In genomic region chr7:114118180-114118579, GRCm38 (mm10) we compare ENCODE assay signal across 8 mouse cellular contexts. TPM values are rescaled to one million over a fixed set of nuclear protein-coding genes. Genes with fewer than 3 reads are reported as not detected.
DNase-seq lines count a peak whose midpoint lies in the region; ATAC-seq lines count a peak whose summit lies in the region.

No protein-coding gene starts in this region.

- H3K9me3 ChIP-seq in heart, embryonic 16.5 days (replicated peaks; ENCODE audit: control insufficient read depth, low read length) = no peaks in the 10 kb centered on the region
- H3K9me3 ChIP-seq in forebrain, embryonic 11.5 days (ENCODE audit: control insufficient read depth, low read length) = no peaks in the 10 kb centered on the region
- no peaks in the 10 kb centered on the region for H3K9me3 ChIP-seq in kidney, embryonic 16.5 days (ENCODE audit: low read length)
- H3K9me3 ChIP-seq in midbrain, embryonic 15.5 days = no peaks in the 10 kb centered on the region

- H3K4me3 ChIP-seq in heart, embryonic 16.5 days (ENCODE audit: low read length) = peak overlapping the region; percentile 94
- H3K4me3 ChIP-seq in forebrain, embryonic 11.5 days (ENCODE audit: low read depth, low read length) = no peak overlapping the region
- peak overlapping the region; percentile 88 for H3K4me3 ChIP-seq in kidney, embryonic 16.5 days (ENCODE audit: low read length)
- H3K4me3 ChIP-seq in midbrain, embryonic 15.5 days = peak overlapping the region; percentile 91

- intact Hi-C loops in left cerebral cortex, postnatal 10 days (cut with DNase I) = loop anchor here (10.0 kb wide), 1 partner anchor 53 kb away; no protein-coding TSS in a partner anchor

- peaks cover 25% of the 10 kb centered on the region for H3K4me1 ChIP-seq in heart, embryonic 16.5 days (ENCODE audit: control insufficient read depth, insufficient read depth, low read length)
- peaks cover 6% of the 10 kb centered on the region; the same call in 1 of the 2 replicates for H3K4me1 ChIP-seq in forebrain, embryonic 11.5 days (replicated peaks; ENCODE audit: control insufficient read depth, insufficient read depth, low read length)
- H3K4me1 ChIP-seq in kidney, embryonic 16.5 days (ENCODE audit: insufficient read depth, low read length) = peaks cover 20% of the 10 kb centered on the region
- H3K4me1 ChIP-seq in midbrain, embryonic 15.5 days = peaks cover 21% of the 10 kb centered on the region

- no peak for ATAC-seq in heart, embryonic 16.5 days (replicated peaks; ENCODE audit: extremely low read depth, insufficient read depth, low FRiP score)
- no peak for ATAC-seq in forebrain, embryonic 11.5 days (replicated peaks; ENCODE audit: low FRiP score)
- ATAC-seq in kidney, embryonic 16.5 days (ENCODE audit: low FRiP score, low TSS enrichment) = no peak
- ATAC-seq in midbrain, embryonic 15.5 days (replicated peaks) = no peak

- peak overlapping the region; percentile 85 for H3K4me2 ChIP-seq in heart, embryonic 16.5 days (ENCODE audit: low read depth, low read length)
- H3K4me2 ChIP-seq in forebrain, embryonic 11.5 days (ENCODE audit: low read depth, low read length, severe bottlenecking) = peak overlapping the region; percentile 85; the same call in 1 of the 2 replicates
- H3K4me2 ChIP-seq in kidney, embryonic 16.5 days (replicated peaks; ENCODE audit: low read depth, low read length) = peak overlapping the region; percentile 85
- H3K4me2 ChIP-seq in midbrain, embryonic 15.5 days = peak overlapping the region; percentile 77

- no peak overlapping the region for H3K27ac ChIP-seq in heart, embryonic 16.5 days (ENCODE audit: low read length)
- H3K27ac ChIP-seq in forebrain, embryonic 11.5 days (ENCODE audit: low read depth, low read length) = no peak overlapping the region
- H3K27ac ChIP-seq in kidney, embryonic 16.5 days (ENCODE audit: low read length) = no peak overlapping the region
- H3K27ac ChIP-seq in midbrain, embryonic 15.5 days = peak overlapping the region; percentile 88; the same call in 1 of the 2 replicates

- H3K36me3 ChIP-seq in heart, embryonic 16.5 days (ENCODE audit: control insufficient read depth, insufficient read depth) = no peaks in the 10 kb centered on the region
- H3K36me3 ChIP-seq in forebrain, embryonic 11.5 days (ENCODE audit: control insufficient read depth, insufficient read depth, low read length) = no peaks in the 10 kb centered on the region
- no peaks in the 10 kb centered on the region for H3K36me3 ChIP-seq in kidney, embryonic 16.5 days (ENCODE audit: insufficient read depth, low read length)
- H3K36me3 ChIP-seq in midbrain, embryonic 15.5 days (replicated peaks) = no peaks in the 10 kb centered on the region

- DNase-seq in heart, adult 18-20 months = no peak
- no peak for DNase-seq in forebrain, embryonic 11.5 days (ENCODE audit: low spot score)
- DNase-seq in left cerebral cortex, postnatal 10 days (ENCODE audit: extremely low spot score in 1 of 2, low spot score in 2 of 2) = no peak
- no peak for DNase-seq in cerebellum, postnatal 4 days (ENCODE audit: low spot score in 2 of 2)
- DNase-seq in cerebellum, adult 9-11 months = no peak

- 37% methylated on average over 7 of the region's 7 CpGs for whole genome bisulfite sequencing in heart, embryonic 16.5 days
- 42% methylated on average over 7 of the region's 7 CpGs for WGBS in forebrain, embryonic 11.5 days
- 37% methylated on average over 7 of the region's 7 CpGs for WGBS in kidney, embryonic 16.5 days
- 49% methylated on average over 7 of the region's 7 CpGs for WGBS in midbrain, embryonic 15.5 days

- H3K9ac ChIP-seq in heart, embryonic 16.5 days (ENCODE audit: low read length) = peak overlapping the region; percentile 97
- no peak overlapping the region for H3K9ac ChIP-seq in forebrain, embryonic 11.5 days (ENCODE audit: low read length)
- H3K9ac ChIP-seq in kidney, embryonic 16.5 days (replicated peaks; ENCODE audit: low read length) = no peak overlapping the region
- H3K9ac ChIP-seq in midbrain, embryonic 15.5 days = 0 out of 2 replicates have a peak overlapping the region, but pooled peaks have one; percentile 87

- no peaks in the 10 kb centered on the region for H3K27me3 ChIP-seq in heart, embryonic 16.5 days (ENCODE audit: control insufficient read depth, insufficient read depth, low read length)
- H3K27me3 ChIP-seq in forebrain, embryonic 11.5 days (ENCODE audit: control insufficient read depth, insufficient read depth, low read length) = no peaks in the 10 kb centered on the region
- H3K27me3 ChIP-seq in kidney, embryonic 16.5 days (ENCODE audit: insufficient read depth, low read length) = no peaks in the 10 kb centered on the region
- H3K27me3 ChIP-seq in midbrain, embryonic 15.5 days (replicated peaks) = 0 out of 2 replicates have a peak, but pooled peaks cover 2% of the 10 kb centered on the region

RNA-seq across cellular contexts. Expression of gene Rras2, which starts 0.6 kb away (rescaled TPM):
- polyA plus RNA-seq in heart, embryonic 16.5 days (2015; fragmentation: Nextera tagmentation; extraction: Ambion mirVana) = 42.0 and 46.8 TPM in 2 replicates
- 10 to 100 TPM; 48.8 to 55.6 TPM for total RNA-seq in heart, adult 18-20 months (2021)
- polyA plus RNA-seq in forebrain, embryonic 11.5 days (2014; fragmentation: Nextera tagmentation; extraction: Ambion mirVana) = 25.6 and 26.6 TPM in 2 replicates
- polyA plus RNA-seq in kidney, embryonic 16.5 days (2015; fragmentation: Nextera tagmentation; extraction: Ambion mirVana) = 33.6 and 36.4 TPM in 2 replicates
- polyA plus RNA-seq in midbrain, embryonic 15.5 days (2015; fragmentation: Nextera tagmentation; extraction: Ambion mirVana) = 20.7 and 21.6 TPM in 2 replicates
- total RNA-seq in left cerebral cortex, postnatal 10 days (2021) = 10 to 100 TPM; 60.3 to 67.5 TPM

Comparison
In these comparisons a context has a peak if more than half of its experiments do, and no peak if none do; other contexts are left out.
1. H3K9ac ChIP-seq: peak in heart, embryonic 16.5 days (single experiment) and midbrain, embryonic 15.5 days (single experiment); none in forebrain, embryonic 11.5 days (single experiment) and kidney, embryonic 16.5 days (single experiment).
2. Peak in every context shown above with its lines, with median percentiles within 50 percentile points of each other: H3K4me2 ChIP-seq.